Mouse (Mus musculus) embryo, embryonic 10 days (tissue): ENCODE measurements around the gene Dennd5b.

Experiments used
- DNase-seq: peaks from one replicate; pipeline ENCODE4 v3.0.0-alpha.2; 2015; ENCODE audit warnings: low spot score

Gene Dennd5b

GRCm38 (mm10) chr6:148946881-148947405 lies 154.5 kb downstream of the Dennd5b start:
- peak; percentile 55 for DNase-seq

- peak; percentile 98 for DNase-seq
Measured at GRCm38 (mm10) chr6:148946409-148946742, 155.1 kb downstream of the Dennd5b start, which contains the start of gene Sinhcaf. Gene Sinhcaf (minus strand): TSS chr6:148946467.

GRCm38 (mm10) chr6:148945509-148946408 lies 155.7 kb downstream of the Dennd5b start:
- peak; percentile 59 for DNase-seq

GRCm38 (mm10) chr6:148944767-148945508 lies 156.5 kb downstream of the Dennd5b start:
- DNase-seq = peak; percentile 75

- DNase-seq = peak; percentile 17
Measured at GRCm38 (mm10) chr6:148944344-148944766, 157.1 kb downstream of the Dennd5b start.

- DNase-seq = no peak
Measured at GRCm38 (mm10) chr6:148943695-148944094, 157.8 kb downstream of the Dennd5b start.

- no peak for DNase-seq
Measured at GRCm38 (mm10) chr6:148942406-148942805, 159.1 kb downstream of the Dennd5b start.

GRCm38 (mm10) chr6:148941880-148942279 lies 159.6 kb downstream of the Dennd5b start:
- DNase-seq = no peak

GRCm38 (mm10) chr6:148940383-148940782 lies 161.1 kb downstream of the Dennd5b start:
- DNase-seq = peak; percentile 17
